Mouse (Mus musculus): ENCODE data around the gene Ehd4. TPM values are rescaled to one million over a fixed set of nuclear protein-coding genes. Genes with fewer than 3 reads are reported as not detected.

The Ehd4 gene
- polyA plus RNA-seq, 1 experiment: 19.5 TPM

- no peak for TF ChIP-seq CTCF (IDR thresholded peaks at IDR 0.05; ENCODE audit: borderline replicate concordance, insufficient read depth, low read length)
- no peak for TF ChIP-seq POLR2A (IDR thresholded peaks at IDR 0.05; ENCODE audit: low read depth, low read length)
- Histone ChIP-seq H3K27ac (ENCODE audit: insufficient read depth, low read length) (peak overlapping the region; percentile 41; the same call in 1 of the 2 replicates), H3K4me1 (ENCODE audit: control insufficient read depth, insufficient read depth, low read length) (peaks cover 19% of the 10 kb centered on the region), H3K4me3 (ENCODE audit: insufficient read depth, low read length) (no peak overlapping the region)
These were observed 22.5 kb downstream of the Ehd4 start for GRCm38 (mm10) chr2:120131881-120132280.

- H3K27ac ChIP-seq (ENCODE audit: insufficient read depth, low read length): peak overlapping the region; percentile 86
These were observed 25.0 kb downstream of the Ehd4 start for GRCm38 (mm10) chr2:120129252-120129908.

GRCm38 (mm10) chr2:120128611-120129051, 25.8 kb downstream of the Ehd4 start:
- Histone ChIP-seq H3K4me3 (ENCODE audit: insufficient read depth, low read length) (no peak overlapping the region), H3K27ac (ENCODE audit: insufficient read depth, low read length) (peak overlapping the region; percentile 86), H3K4me1 (ENCODE audit: control insufficient read depth, insufficient read depth, low read length) (peaks cover 29% of the 10 kb centered on the region)
- TF ChIP-seq POLR2A (IDR thresholded peaks at IDR 0.05; ENCODE audit: low read depth, low read length): no peak
- no peak for TF ChIP-seq CTCF (IDR thresholded peaks at IDR 0.05; ENCODE audit: borderline replicate concordance, insufficient read depth, low read length)

More at GRCm38 (mm10) chr2:120129252-120129908, 25.0 kb downstream of the Ehd4 start:
- TF ChIP-seq POLR2A (IDR thresholded peaks at IDR 0.05; ENCODE audit: low read depth, low read length) (no peak), CTCF (IDR thresholded peaks at IDR 0.05; ENCODE audit: borderline replicate concordance, insufficient read depth, low read length) (no peak)
- H3K4me1 ChIP-seq (ENCODE audit: control insufficient read depth, insufficient read depth, low read length): peaks cover 25% of the 10 kb centered on the region
- no peak overlapping the region for H3K4me3 ChIP-seq (ENCODE audit: insufficient read depth, low read length)

GRCm38 (mm10) chr2:120128011-120128410, 26.4 kb downstream of the Ehd4 start:
- Histone ChIP-seq H3K4me3 (ENCODE audit: insufficient read depth, low read length) (no peak overlapping the region), H3K27ac (ENCODE audit: insufficient read depth, low read length) (peak overlapping the region; percentile 86), H3K4me1 (ENCODE audit: control insufficient read depth, insufficient read depth, low read length) (peaks cover 30% of the 10 kb centered on the region)
- TF ChIP-seq CTCF (IDR thresholded peaks at IDR 0.05; ENCODE audit: borderline replicate concordance, insufficient read depth, low read length) (no peak), POLR2A (IDR thresholded peaks at IDR 0.05; ENCODE audit: low read depth, low read length) (no peak)

GRCm38 (mm10) chr2:120126901-120127300, 27.5 kb downstream of the Ehd4 start:
- H3K27ac ChIP-seq (ENCODE audit: insufficient read depth, low read length): no peak overlapping the region
- TF ChIP-seq CTCF (IDR thresholded peaks at IDR 0.05; ENCODE audit: borderline replicate concordance, insufficient read depth, low read length): no peak
- no peak for TF ChIP-seq POLR2A (IDR thresholded peaks at IDR 0.05; ENCODE audit: low read depth, low read length)

GRCm38 (mm10) chr2:120126408-120126807, 28.0 kb downstream of the Ehd4 start:
- no peak overlapping the region for H3K4me3 ChIP-seq (ENCODE audit: insufficient read depth, low read length)
- H3K4me1 ChIP-seq (ENCODE audit: control insufficient read depth, insufficient read depth, low read length): peaks cover 28% of the 10 kb centered on the region
- no peak overlapping the region for H3K27ac ChIP-seq (ENCODE audit: insufficient read depth, low read length)
- TF ChIP-seq CTCF (IDR thresholded peaks at IDR 0.05; ENCODE audit: borderline replicate concordance, insufficient read depth, low read length) (no peak), POLR2A (IDR thresholded peaks at IDR 0.05; ENCODE audit: low read depth, low read length) (no peak)

More at GRCm38 (mm10) chr2:120126901-120127300, 27.5 kb downstream of the Ehd4 start:
- no peak overlapping the region for H3K4me3 ChIP-seq (ENCODE audit: insufficient read depth, low read length)
- H3K4me1 ChIP-seq (ENCODE audit: control insufficient read depth, insufficient read depth, low read length): peaks cover 30% of the 10 kb centered on the region

GRCm38 (mm10) chr2:120125461-120125860, 28.9 kb downstream of the Ehd4 start:
- Histone ChIP-seq H3K4me3 (ENCODE audit: insufficient read depth, low read length) (no peak overlapping the region), H3K27ac (ENCODE audit: insufficient read depth, low read length) (no peak overlapping the region), H3K4me1 (ENCODE audit: control insufficient read depth, insufficient read depth, low read length) (peaks cover 26% of the 10 kb centered on the region)
- TF ChIP-seq POLR2A (IDR thresholded peaks at IDR 0.05; ENCODE audit: low read depth, low read length): no peak
- TF ChIP-seq CTCF (IDR thresholded peaks at IDR 0.05; ENCODE audit: borderline replicate concordance, insufficient read depth, low read length): no peak

GRCm38 (mm10) chr2:120124946-120125345, 29.5 kb downstream of the Ehd4 start:
- TF ChIP-seq POLR2A (IDR thresholded peaks at IDR 0.05; ENCODE audit: low read depth, low read length) (no peak), CTCF (IDR thresholded peaks at IDR 0.05; ENCODE audit: borderline replicate concordance, insufficient read depth, low read length) (no peak)
- no peak overlapping the region for H3K4me3 ChIP-seq (ENCODE audit: insufficient read depth, low read length)
- no peak overlapping the region for H3K27ac ChIP-seq (ENCODE audit: insufficient read depth, low read length)
- peaks cover 26% of the 10 kb centered on the region for H3K4me1 ChIP-seq (ENCODE audit: control insufficient read depth, insufficient read depth, low read length)

- H3K27ac ChIP-seq (ENCODE audit: insufficient read depth, low read length): no peak overlapping the region
- H3K4me3 ChIP-seq (ENCODE audit: insufficient read depth, low read length): no peak overlapping the region
- H3K4me1 ChIP-seq (ENCODE audit: control insufficient read depth, insufficient read depth, low read length): peaks cover 22% of the 10 kb centered on the region
- TF ChIP-seq CTCF (IDR thresholded peaks at IDR 0.05; ENCODE audit: borderline replicate concordance, insufficient read depth, low read length) (no peak), POLR2A (IDR thresholded peaks at IDR 0.05; ENCODE audit: low read depth, low read length) (no peak)
These were observed 30.3 kb downstream of the Ehd4 start for GRCm38 (mm10) chr2:120124096-120124495.

GRCm38 (mm10) chr2:120122983-120123382, 31.4 kb downstream of the Ehd4 start:
- H3K4me3 ChIP-seq (ENCODE audit: insufficient read depth, low read length): no peak overlapping the region
- no peak for TF ChIP-seq CTCF (IDR thresholded peaks at IDR 0.05; ENCODE audit: borderline replicate concordance, insufficient read depth, low read length)
- no peak for TF ChIP-seq POLR2A (IDR thresholded peaks at IDR 0.05; ENCODE audit: low read depth, low read length)
- H3K27ac ChIP-seq (ENCODE audit: insufficient read depth, low read length): no peak overlapping the region
- peaks cover 13% of the 10 kb centered on the region for H3K4me1 ChIP-seq (ENCODE audit: control insufficient read depth, insufficient read depth, low read length)

Data from embryonic fibroblast, embryonic 13.5 days (primary cell).